Mouse (Mus musculus): ENCODE measurements around the gene Olfr872. TPM values are rescaled to one million over a fixed set of nuclear protein-coding genes. Genes with fewer than 3 reads are reported as not detected.
"Not testable (repeated sequence)": the region's sequence is repeated elsewhere in the genome, so short reads cannot be mapped to it uniquely, and the experiment has no call there.

The Olfr872 gene
- not detected in 2 replicates for polyA plus RNA-seq (2012; rRNA removed)

- H3K4me3 ChIP-seq (replicated peaks; ENCODE audit: extremely low read depth, low read depth, low read length) = no peak within 1 kb of the TSS
- H3K4me1 ChIP-seq (ENCODE audit: control insufficient read depth, insufficient read depth, low read length) = no peaks in the 10 kb centered on the region
- no peak for DNase-seq
- TF ChIP-seq POLR2A (IDR thresholded peaks at IDR 0.05; ENCODE audit: borderline replicate concordance, extremely low read depth, low read depth, low read length) = no peak
- TF ChIP-seq CTCF (IDR thresholded peaks at IDR 0.05; ENCODE audit: insufficient read depth, low read length) = no peak
Measured at GRCm38 (mm10) chr9:20236819-20237218, at the start of gene Olfr872. Olfr872 (plus strand) TSS chr9:20237119.

GRCm38 (mm10) chr9:20202131-20202530 lies 34.8 kb upstream of the Olfr872 start:
- DNase-seq = no peak
- H3K4me1 ChIP-seq (ENCODE audit: control insufficient read depth, insufficient read depth, low read length) = no peaks in the 10 kb centered on the region
- TF ChIP-seq POLR2A (IDR thresholded peaks at IDR 0.05; ENCODE audit: borderline replicate concordance, extremely low read depth, low read depth, low read length) (no peak), CTCF (IDR thresholded peaks at IDR 0.05; ENCODE audit: insufficient read depth, low read length) (no peak)
- H3K4me3 ChIP-seq (replicated peaks; ENCODE audit: extremely low read depth, low read depth, low read length) = no peak overlapping the region
- WGBS = 58% methylated on average over 1 of the region's 1 CpGs

- not testable (repeated sequence) for H3K4me3 ChIP-seq (replicated peaks; ENCODE audit: extremely low read depth, low read depth, low read length); DNase-seq; H3K4me1 ChIP-seq (ENCODE audit: control insufficient read depth, insufficient read depth, low read length)
- WGBS = 81% methylated on average over 7 of the region's 7 CpGs
Measured at GRCm38 (mm10) chr9:20203413-20203984, 33.4 kb upstream of the Olfr872 start.

- no peak for DNase-seq
- 43% methylated on average over 1 of the region's 1 CpGs for WGBS
- no peaks in the 10 kb centered on the region for H3K4me1 ChIP-seq (ENCODE audit: control insufficient read depth, insufficient read depth, low read length)
- H3K4me3 ChIP-seq (replicated peaks; ENCODE audit: extremely low read depth, low read depth, low read length) = no peak overlapping the region
- TF ChIP-seq CTCF (IDR thresholded peaks at IDR 0.05; ENCODE audit: insufficient read depth, low read length) (no peak), POLR2A (IDR thresholded peaks at IDR 0.05; ENCODE audit: borderline replicate concordance, extremely low read depth, low read depth, low read length) (no peak)
Measured at GRCm38 (mm10) chr9:20210812-20211211, 26.1 kb upstream of the Olfr872 start.

GRCm38 (mm10) chr9:20211477-20211876 lies 25.4 kb upstream of the Olfr872 start:
- no peak for DNase-seq
- Histone ChIP-seq H3K4me3 (replicated peaks; ENCODE audit: extremely low read depth, low read depth, low read length) (no peak overlapping the region), H3K4me1 (ENCODE audit: control insufficient read depth, insufficient read depth, low read length) (no peaks in the 10 kb centered on the region)
- TF ChIP-seq CTCF (IDR thresholded peaks at IDR 0.05; ENCODE audit: insufficient read depth, low read length) (no peak), POLR2A (IDR thresholded peaks at IDR 0.05; ENCODE audit: borderline replicate concordance, extremely low read depth, low read depth, low read length) (no peak)
- 42% methylated on average over 2 of the region's 2 CpGs for WGBS

- DNase-seq = no peak
- TF ChIP-seq CTCF (IDR thresholded peaks at IDR 0.05; ENCODE audit: insufficient read depth, low read length) (no peak), POLR2A (IDR thresholded peaks at IDR 0.05; ENCODE audit: borderline replicate concordance, extremely low read depth, low read depth, low read length) (no peak)
- H3K4me3 ChIP-seq (replicated peaks; ENCODE audit: extremely low read depth, low read depth, low read length) = no peak within 1 kb of the TSS
- no peaks in the 10 kb centered on the region for H3K4me1 ChIP-seq (ENCODE audit: control insufficient read depth, insufficient read depth, low read length)
Measured at GRCm38 (mm10) chr9:20211907-20212306, 25.0 kb upstream of the Olfr872 start, which contains the start of gene Olfr871. Olfr871 (plus strand) TSS chr9:20212207.

GRCm38 (mm10) chr9:20237378-20237777 lies 459 bp downstream of the Olfr872 start:
- no peak overlapping the region for H3K4me3 ChIP-seq (replicated peaks; ENCODE audit: extremely low read depth, low read depth, low read length)
- no peak for DNase-seq
- WGBS = 60% methylated on average over 2 of the region's 2 CpGs
- TF ChIP-seq POLR2A (IDR thresholded peaks at IDR 0.05; ENCODE audit: borderline replicate concordance, extremely low read depth, low read depth, low read length) (no peak), CTCF (IDR thresholded peaks at IDR 0.05; ENCODE audit: insufficient read depth, low read length) (no peak)
- no peaks in the 10 kb centered on the region for H3K4me1 ChIP-seq (ENCODE audit: control insufficient read depth, insufficient read depth, low read length)

- TF ChIP-seq CTCF (IDR thresholded peaks at IDR 0.05; ENCODE audit: insufficient read depth, low read length) = no peak
- TF ChIP-seq POLR2A (IDR thresholded peaks at IDR 0.05; ENCODE audit: borderline replicate concordance, extremely low read depth, low read depth, low read length) = no peak
- WGBS = 82% methylated on average over 1 of the region's 1 CpGs
- no peak for DNase-seq
Measured at GRCm38 (mm10) chr9:20282051-20282450, 45.1 kb downstream of the Olfr872 start, which contains the start of gene Olfr39. Olfr39 (plus strand) TSS chr9:20282351.

GRCm38 (mm10) chr9:20295562-20295961 lies 58.6 kb downstream of the Olfr872 start:
- DNase-seq; H3K4me3 ChIP-seq (replicated peaks; ENCODE audit: extremely low read depth, low read depth, low read length); H3K4me1 ChIP-seq (ENCODE audit: control insufficient read depth, insufficient read depth, low read length): not testable (repeated sequence)
- WGBS = 79% methylated on average over 5 of the region's 5 CpGs

More at GRCm38 (mm10) chr9:20282051-20282450, 45.1 kb downstream of the Olfr872 start, which contains the start of gene Olfr39:
- H3K4me1 ChIP-seq (ENCODE audit: control insufficient read depth, insufficient read depth, low read length) = no peaks in the 10 kb centered on the region
- no peak within 1 kb of the TSS for H3K4me3 ChIP-seq (replicated peaks; ENCODE audit: extremely low read depth, low read depth, low read length)

- Histone ChIP-seq H3K4me3 (replicated peaks; ENCODE audit: extremely low read depth, low read depth, low read length) (no peak within 1 kb of the TSS), H3K4me1 (ENCODE audit: control insufficient read depth, insufficient read depth, low read length) (no peaks in the 10 kb centered on the region)
- 84% methylated on average over 1 of the region's 1 CpGs for WGBS
- TF ChIP-seq POLR2A (IDR thresholded peaks at IDR 0.05; ENCODE audit: borderline replicate concordance, extremely low read depth, low read depth, low read length) (no peak), CTCF (IDR thresholded peaks at IDR 0.05; ENCODE audit: insufficient read depth, low read length) (no peak)
- no peak for DNase-seq
Measured at GRCm38 (mm10) chr9:20298232-20298631, 61.3 kb downstream of the Olfr872 start, which contains the start of gene Olfr873. Olfr873 (plus strand) TSS chr9:20298532.

Other genes with a start within 250 kb of the Olfr872 start
- gene Olfr866, start 209.1 kb upstream of the Olfr872 start, polyA plus RNA-seq (2012; rRNA removed) = not detected in 2 replicates
- gene Olfr867, start 179.6 kb upstream of the Olfr872 start, polyA plus RNA-seq (2012; rRNA removed) = not detected in 2 replicates
- gene Olfr868, start 138.5 kb upstream of the Olfr872 start, polyA plus RNA-seq (2012; rRNA removed) = not detected in 2 replicates
- gene Olfr869, start 108.1 kb upstream of the Olfr872 start, polyA plus RNA-seq (2012; rRNA removed) = not detected in 2 replicates
- gene Olfr870, start 63.1 kb upstream of the Olfr872 start, polyA plus RNA-seq (2012; rRNA removed) = not detected in 2 replicates
- gene Olfr871, start 24.9 kb upstream of the Olfr872 start, polyA plus RNA-seq (2012; rRNA removed) = not detected in 2 replicates
- gene Olfr39, start 45.2 kb downstream of the Olfr872 start, polyA plus RNA-seq (2012; rRNA removed) = not detected in 2 replicates
- gene Olfr873, start 61.4 kb downstream of the Olfr872 start, polyA plus RNA-seq (2012; rRNA removed) = not detected in 2 replicates
- gene Olfr18, start 99.0 kb downstream of the Olfr872 start, polyA plus RNA-seq (2012; rRNA removed) = not detected in 2 replicates
- 3.3 and 5.4 TPM in 2 replicates for gene Zfp560, start 148.1 kb downstream of the Olfr872 start, polyA plus RNA-seq (2012; rRNA removed)
- gene Zfp26, start 223.0 kb downstream of the Olfr872 start, polyA plus RNA-seq (2012; rRNA removed) = 1.5 and 2.8 TPM in 2 replicates